Mouse (Mus musculus) C2C12 (cell line): ENCODE data around the gene Rgs7bp.

Experiments
- CTCF ChIP-seq: IDR thresholded peaks from one replicate; pipeline ENCODE4 v1.5.1; 2011; ENCODE audit not compliant: control insufficient read depth, insufficient read depth, insufficient read length
- MYOD1 ChIP-seq: IDR thresholded peaks from one replicate; pipeline ENCODE4 v1.6.1; 2011; ENCODE audit warnings: low read depth; ENCODE audit not compliant: control insufficient read depth, insufficient read length

- TF ChIP-seq CTCF (no peak), MYOD1 (no peak)
These were observed 91.0 kb downstream of the Rgs7bp start for GRCm38 (mm10) chr13:104963716-104964115.
